Mouse (Mus musculus) neural tube, embryonic 12.5 days (tissue): Measurements from ENCODE around the gene Rras2. TPM values are rescaled to one million over a fixed set of nuclear protein-coding genes. Genes with fewer than 3 reads are reported as not detected.

Source experiments
- ATAC-seq: fragments of 200-750 bp; cut with Nextera tagmentation; 2 replicates; pipeline ENCODE4 v1.8.0; 2017; ENCODE audit warnings: low read depth, mild to moderate bottlenecking, moderate TSS enrichment, moderate library complexity; ENCODE audit not compliant: low FRiP score
- H3K27ac ChIP-seq: fragments of 300-500 bp; sonication (generic); 2 replicates; pipeline ENCODE4 v1.5.1; 2016
- H3K27me3 ChIP-seq: fragments of 300-500 bp; sonication (generic); replicated peaks from 2 replicates; pipeline ENCODE4 v1.6.1; 2016; ENCODE audit warnings: mild to moderate bottlenecking
- H3K36me3 ChIP-seq: fragments of 300-500 bp; sonication (generic); 2 replicates; pipeline ENCODE4 v1.6.1; 2016; ENCODE audit warnings: mild to moderate bottlenecking
- H3K4me1 ChIP-seq: fragments of 300-500 bp; sonication (generic); 2 replicates; pipeline ENCODE4 v1.6.1; 2016
- H3K4me2 ChIP-seq: fragments of 300-500 bp; sonication (generic); replicated peaks from 2 replicates; pipeline ENCODE4 v1.6.1; 2016; ENCODE audit warnings: mild to moderate bottlenecking
- H3K4me3 ChIP-seq: fragments of 300-500 bp; sonication (generic); 2 replicates; pipeline ENCODE4 v1.5.1; 2016
- H3K9ac ChIP-seq: fragments of 300-500 bp; sonication (generic); 2 replicates; pipeline ENCODE4 v1.6.1; 2016; ENCODE audit warnings: mild to moderate bottlenecking
- H3K9me3 ChIP-seq: fragments of 300-500 bp; sonication (generic); 2 replicates; pipeline ENCODE4 v1.6.1; 2016; ENCODE audit warnings: mild to moderate bottlenecking
- WGBS: fragments of 180-500 bp; shearing (Covaris S2); methylation state at CpG from one replicate; pipeline ENCODE4 v1.1.7; 2016; 5-methylcytosine and 5-hydroxymethylcytosine counted together
- polyA plus RNA-seq: library from polyadenylated mRNA; unstranded; fragments of >200 nt; fragmentation: Nextera tagmentation; extraction: Ambion mirVana; gene quantifications from 2 replicates; pipeline ENCODE4 v1.2.1, GENCODE M21; 2016

The Rras2 gene
- polyA plus RNA-seq, 1 experiment from 2014 or later, result 20.7 TPM

DNA sequence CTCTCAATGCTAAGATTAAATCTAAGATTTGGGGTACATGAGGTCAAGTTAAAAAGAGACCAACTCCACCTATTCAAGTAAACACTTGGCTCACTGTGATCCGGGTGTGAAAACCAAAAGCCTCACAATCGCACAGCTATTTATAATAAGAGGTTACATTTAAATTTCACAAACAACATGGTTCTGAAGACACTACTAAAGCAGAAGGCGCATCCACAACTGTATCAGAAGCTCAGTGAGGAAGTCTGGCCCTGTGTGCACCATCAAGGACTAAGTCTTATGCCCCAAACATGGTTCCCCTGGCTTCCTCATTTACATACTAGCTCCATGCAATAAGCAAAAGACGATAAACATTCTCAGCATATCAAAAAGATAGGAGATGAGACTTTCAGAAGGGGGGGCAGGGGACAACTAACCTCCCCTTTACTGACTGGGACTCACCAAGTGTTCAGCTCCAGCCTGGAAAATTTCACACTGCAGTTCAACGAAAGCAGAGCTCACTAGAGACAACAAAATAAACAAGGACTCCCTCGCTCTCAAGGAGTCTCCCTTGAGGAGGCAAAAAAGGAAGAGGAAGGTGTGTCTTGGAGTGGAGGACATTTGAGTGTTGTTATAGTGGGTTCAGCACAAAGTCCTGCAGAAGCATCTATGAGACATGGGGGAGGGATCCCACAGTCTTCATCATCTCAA, 31.4 kb downstream of the Rras2 start:
- WGBS, result 80% methylated on average over 6 of the region's 6 CpGs
- Histone ChIP-seq H3K27me3 (no peaks in the 10 kb centered on the region; the same call in 1 of the 2 replicates), H3K4me3 (no peak overlapping the region), H3K36me3 (no peaks in the 10 kb centered on the region), H3K4me1 (peaks cover 15% of the 10 kb centered on the region; the same call in 1 of the 2 replicates), H3K9me3 (no peaks in the 10 kb centered on the region), H3K9ac (no peak overlapping the region), H3K27ac (no peak overlapping the region), H3K4me2 (no peak overlapping the region)
- ATAC-seq, result no peak

DNA sequence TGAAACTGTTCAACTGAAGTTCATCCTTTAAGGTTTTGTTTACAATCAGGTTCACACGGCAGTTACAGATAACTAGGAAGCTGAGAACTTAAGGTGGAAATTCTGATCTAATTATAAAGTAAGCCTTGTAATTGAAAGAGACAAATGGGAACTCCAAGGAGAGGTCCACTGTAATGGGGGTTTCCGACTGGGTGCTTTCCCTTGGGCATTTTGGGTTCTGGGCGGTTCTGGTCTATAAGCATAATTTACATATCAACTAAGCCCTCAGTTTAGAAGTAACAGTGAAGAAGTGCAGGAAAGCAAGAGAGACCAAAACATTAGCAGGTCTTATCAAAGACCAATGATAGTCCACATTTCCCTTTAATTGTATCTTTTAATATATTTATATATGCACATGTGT, 33.8 kb downstream of the Rras2 start:
- Histone ChIP-seq H3K4me1 (peaks cover 15% of the 10 kb centered on the region; the same call in 1 of the 2 replicates), H3K9ac (no peak overlapping the region), H3K9me3 (no peaks in the 10 kb centered on the region), H3K4me3 (no peak overlapping the region), H3K27me3 (no peaks in the 10 kb centered on the region), H3K4me2 (no peak overlapping the region), H3K36me3 (no peaks in the 10 kb centered on the region), H3K27ac (no peak overlapping the region)
- 73% methylated on average over 3 of the region's 3 CpGs for WGBS
- no peak for ATAC-seq

DNA sequence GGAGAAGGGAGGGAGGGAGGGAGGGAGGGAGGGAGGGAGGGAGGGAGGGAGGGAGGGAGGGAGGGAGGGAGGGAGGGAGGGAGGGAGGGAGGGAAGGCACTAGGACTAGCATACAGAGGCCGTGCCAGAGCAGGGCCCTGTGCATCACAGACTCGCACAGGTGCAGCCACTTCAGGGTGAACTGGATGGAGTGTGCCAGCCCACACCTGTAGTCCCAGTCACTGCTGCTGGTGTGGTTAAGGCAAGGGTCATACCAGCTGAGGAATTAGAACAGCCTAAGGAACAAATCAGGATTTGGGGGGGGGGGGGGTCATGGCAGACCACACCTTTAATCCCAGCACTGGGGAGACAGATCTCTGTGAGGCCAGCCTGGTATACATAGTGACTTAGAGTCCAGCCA, 34.5 kb downstream of the Rras2 start:
- no peak for ATAC-seq
- H3K4me1 ChIP-seq, result peaks cover 11% of the 10 kb centered on the region; the same call in 1 of the 2 replicates
- H3K9ac ChIP-seq, result no peak overlapping the region
- no peaks in the 10 kb centered on the region for H3K27me3 ChIP-seq
- no peaks in the 10 kb centered on the region for H3K9me3 ChIP-seq
- H3K4me3 ChIP-seq, result no peak overlapping the region
- H3K4me2 ChIP-seq, result no peak overlapping the region
- WGBS, result 91% methylated on average over 2 of the region's 2 CpGs
- no peaks in the 10 kb centered on the region for H3K36me3 ChIP-seq
- H3K27ac ChIP-seq, result no peak overlapping the region

DNA sequence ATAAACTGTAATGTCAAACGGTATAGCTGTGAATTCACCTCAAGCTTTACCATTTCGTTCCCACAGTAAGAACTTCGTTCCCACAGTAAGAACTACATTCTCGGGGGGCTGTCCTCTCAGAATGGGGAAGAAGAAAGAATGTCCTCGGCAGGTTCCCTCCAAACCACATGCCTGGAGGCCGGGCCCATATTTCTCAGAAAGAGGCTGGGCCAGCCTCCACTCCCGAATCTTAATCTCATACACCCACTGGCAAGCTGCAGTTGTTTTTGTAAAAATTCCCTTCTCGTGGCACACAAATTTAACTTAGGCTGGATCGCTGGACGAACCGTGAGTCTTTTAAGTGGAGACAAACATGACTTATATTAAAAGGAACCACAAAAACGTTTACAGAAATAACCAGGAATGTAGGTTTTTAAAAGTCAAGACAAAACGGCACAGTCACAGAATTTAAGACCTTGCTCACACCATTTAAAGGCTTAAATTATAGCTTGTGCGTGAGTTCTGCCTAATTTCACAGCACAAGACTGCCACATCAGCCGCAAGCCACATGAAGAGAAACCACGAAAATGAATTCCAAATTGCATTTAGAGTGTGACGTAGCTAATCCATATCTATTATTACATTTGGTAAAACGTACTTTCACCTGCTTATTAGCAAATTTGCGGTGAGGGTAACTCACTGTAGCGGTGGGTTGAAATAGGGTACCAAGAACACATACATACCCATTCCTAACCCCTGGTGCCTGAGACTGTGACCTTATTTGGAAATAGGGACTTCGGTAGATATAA, 35.8 kb downstream of the Rras2 start:
- WGBS, result 88% methylated on average over 21 of the region's 21 CpGs

DNA sequence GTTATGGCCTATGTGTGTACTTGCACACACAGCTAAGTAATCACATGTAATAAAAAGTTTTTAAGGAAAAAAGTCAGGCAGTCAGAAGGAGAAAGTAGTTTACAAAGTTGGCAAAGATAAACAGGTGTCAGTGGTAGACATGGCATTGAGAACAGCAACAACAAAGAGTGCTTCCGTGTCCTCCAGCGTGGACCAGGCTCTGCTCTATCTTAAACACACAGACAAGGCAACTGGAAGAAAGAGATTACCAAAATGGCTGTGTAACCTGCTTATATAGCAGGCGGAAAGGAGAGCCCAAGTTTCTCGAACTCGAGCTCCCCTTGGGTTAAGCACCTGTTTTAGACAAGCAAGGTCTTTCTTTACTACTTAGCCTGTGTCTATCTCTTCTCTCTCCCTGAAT, 37.3 kb downstream of the Rras2 start:
- WGBS, result 93% methylated on average over 5 of the region's 5 CpGs
- Histone ChIP-seq H3K9me3 (no peaks in the 10 kb centered on the region), H3K4me1 (no peaks in the 10 kb centered on the region), H3K36me3 (no peaks in the 10 kb centered on the region), H3K27me3 (no peaks in the 10 kb centered on the region), H3K9ac (no peak overlapping the region), H3K4me2 (no peak overlapping the region), H3K27ac (no peak overlapping the region), H3K4me3 (no peak overlapping the region)
- ATAC-seq, result no peak

More for the DNA sequence above, 35.8 kb downstream of the Rras2 start:
- no peak for ATAC-seq
- H3K36me3 ChIP-seq, result no peaks in the 10 kb centered on the region
- H3K4me1 ChIP-seq, result 0 out of 2 replicates have a peak, but pooled peaks cover 3% of the 10 kb centered on the region
- no peak overlapping the region for H3K4me2 ChIP-seq
- no peaks in the 10 kb centered on the region for H3K9me3 ChIP-seq
- no peaks in the 10 kb centered on the region for H3K27me3 ChIP-seq
- H3K27ac ChIP-seq, result no peak overlapping the region
- no peak overlapping the region for H3K4me3 ChIP-seq
- no peak overlapping the region for H3K9ac ChIP-seq

DNA sequence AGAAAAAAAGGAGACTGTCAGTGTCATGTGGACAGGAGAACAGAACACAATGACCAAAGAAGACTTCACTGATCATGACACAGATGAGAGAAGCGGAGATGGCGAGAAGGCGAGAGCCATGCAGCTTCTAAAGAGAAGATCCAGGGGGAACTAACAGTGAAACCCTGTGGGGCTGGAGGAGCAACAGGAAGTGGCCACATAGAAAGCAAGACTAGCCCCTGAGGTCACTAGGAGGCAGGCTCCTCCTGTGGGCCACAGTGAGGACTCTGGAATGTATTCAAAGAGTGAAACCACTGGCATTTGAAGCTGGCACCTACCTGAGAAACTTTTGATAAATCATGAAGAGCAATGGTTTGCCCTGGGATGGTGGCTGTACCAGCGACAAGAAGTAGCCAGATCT, 38.2 kb downstream of the Rras2 start:
- 90% methylated on average over 4 of the region's 4 CpGs for WGBS
- no peaks in the 10 kb centered on the region for H3K4me1 ChIP-seq
- H3K4me3 ChIP-seq, result no peak overlapping the region
- no peak for ATAC-seq
- no peak overlapping the region for H3K4me2 ChIP-seq
- no peaks in the 10 kb centered on the region for H3K9me3 ChIP-seq
- no peak overlapping the region for H3K9ac ChIP-seq
- H3K27me3 ChIP-seq, result no peaks in the 10 kb centered on the region
- no peaks in the 10 kb centered on the region for H3K36me3 ChIP-seq
- no peak overlapping the region for H3K27ac ChIP-seq

DNA sequence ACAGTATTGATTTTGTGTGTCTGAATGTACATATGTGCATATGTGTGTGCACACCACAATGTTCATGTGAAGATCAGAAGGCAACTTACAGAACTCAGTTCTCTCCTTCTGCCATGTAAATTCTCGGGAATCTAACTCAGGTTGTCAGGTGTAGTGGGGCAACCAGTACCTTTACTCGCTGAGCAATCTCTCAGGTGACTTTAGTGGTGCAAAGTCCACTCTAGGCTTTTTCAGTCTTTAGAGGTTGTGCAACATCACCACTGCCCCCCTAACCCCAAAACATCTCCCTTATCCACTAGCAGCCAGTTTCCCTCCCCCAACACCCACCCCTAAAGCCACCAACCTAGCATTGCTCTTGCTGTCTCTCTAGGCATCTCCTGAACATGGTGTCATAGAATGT, 43.0 kb downstream of the Rras2 start:
- Histone ChIP-seq H3K4me1 (peaks cover 10% of the 10 kb centered on the region; the same call in 1 of the 2 replicates), H3K9ac (no peak overlapping the region), H3K36me3 (no peaks in the 10 kb centered on the region), H3K4me3 (no peak overlapping the region), H3K27ac (no peak overlapping the region), H3K9me3 (no peaks in the 10 kb centered on the region), H3K27me3 (no peaks in the 10 kb centered on the region), H3K4me2 (no peak overlapping the region)
- whole genome bisulfite sequencing, result 87% methylated on average over 2 of the region's 2 CpGs
- no peak for ATAC-seq

DNA sequence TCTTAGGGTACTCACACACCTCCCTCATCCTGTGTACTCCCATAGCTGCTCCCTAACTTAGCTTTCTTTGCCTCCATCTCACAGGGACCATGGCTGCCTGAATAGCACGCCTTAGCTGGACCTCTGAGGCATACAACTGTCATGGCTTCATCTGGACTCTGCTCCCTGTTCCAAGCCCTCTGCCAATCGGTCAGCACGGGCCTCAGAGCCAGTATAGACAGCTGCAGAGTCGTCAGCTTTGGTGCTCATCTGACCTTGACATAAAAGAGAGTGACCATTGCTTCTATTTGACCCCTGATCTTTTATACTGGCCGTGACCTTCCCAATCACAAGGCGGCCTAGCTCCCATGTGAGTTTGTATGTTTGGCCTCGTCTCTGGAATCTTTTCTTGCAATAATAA, 43.4 kb downstream of the Rras2 start:
- no peak overlapping the region for H3K4me3 ChIP-seq
- no peaks in the 10 kb centered on the region for H3K9me3 ChIP-seq
- no peak overlapping the region for H3K4me2 ChIP-seq
- no peak overlapping the region for H3K27ac ChIP-seq
- H3K9ac ChIP-seq, result no peak overlapping the region
- no peaks in the 10 kb centered on the region for H3K27me3 ChIP-seq
- H3K4me1 ChIP-seq, result peaks cover 10% of the 10 kb centered on the region; the same call in 1 of the 2 replicates
- WGBS, result 48% methylated on average over 7 of the region's 7 CpGs
- no peaks in the 10 kb centered on the region for H3K36me3 ChIP-seq
- no peak for ATAC-seq

DNA sequence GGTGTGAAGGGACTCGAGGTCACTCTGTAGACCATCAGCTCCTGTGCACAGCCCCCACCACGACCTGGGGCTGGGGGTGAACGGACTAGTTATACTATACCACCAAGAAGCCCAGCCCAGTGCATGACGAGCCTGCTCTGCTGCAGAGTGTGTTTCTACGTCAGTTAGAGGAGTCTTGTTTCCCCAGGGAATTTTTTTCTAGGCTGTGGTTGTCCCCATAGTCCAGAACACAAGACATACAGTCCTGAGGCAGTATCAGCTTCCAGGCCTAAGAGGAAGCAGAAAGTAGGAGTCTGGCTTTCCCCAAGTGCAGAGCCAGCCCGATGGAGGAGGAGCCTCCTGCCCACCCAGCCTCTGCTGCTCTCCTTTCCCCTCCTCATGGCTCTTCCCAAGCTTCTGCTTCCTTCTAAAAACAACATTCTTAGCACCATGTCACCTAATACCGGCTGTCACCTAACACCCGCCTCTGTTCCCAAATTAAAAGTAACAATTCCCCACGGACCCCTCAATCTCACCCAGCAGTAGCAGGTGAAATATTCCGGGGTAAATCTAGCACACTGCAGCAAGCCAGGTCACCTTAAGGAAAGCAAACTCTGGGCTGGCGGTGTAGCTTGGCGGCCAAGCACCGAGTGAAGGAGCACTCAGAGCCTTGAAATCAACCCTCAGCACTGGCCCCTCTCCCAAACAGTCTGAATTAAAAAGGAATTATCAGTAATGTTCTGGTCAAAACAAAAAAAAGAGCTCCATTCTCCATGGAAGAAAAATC, 45.5 kb downstream of the Rras2 start:
- H3K9ac ChIP-seq, result no peak overlapping the region
- H3K27ac ChIP-seq, result no peak overlapping the region
- no peaks in the 10 kb centered on the region for H3K36me3 ChIP-seq
- peaks cover 10% of the 10 kb centered on the region; the same call in 1 of the 2 replicates for H3K4me1 ChIP-seq
- 0 out of 2 replicates have a peak overlapping the region, but pooled peaks have one; percentile 7 for H3K4me2 ChIP-seq
- WGBS, result 40% methylated on average over 13 of the region's 13 CpGs
- H3K27me3 ChIP-seq, result no peaks in the 10 kb centered on the region
- H3K4me3 ChIP-seq, result no peak overlapping the region
- peak; percentile 58; the same call in 1 of the 2 replicates for ATAC-seq
- H3K9me3 ChIP-seq, result no peaks in the 10 kb centered on the region

DNA sequence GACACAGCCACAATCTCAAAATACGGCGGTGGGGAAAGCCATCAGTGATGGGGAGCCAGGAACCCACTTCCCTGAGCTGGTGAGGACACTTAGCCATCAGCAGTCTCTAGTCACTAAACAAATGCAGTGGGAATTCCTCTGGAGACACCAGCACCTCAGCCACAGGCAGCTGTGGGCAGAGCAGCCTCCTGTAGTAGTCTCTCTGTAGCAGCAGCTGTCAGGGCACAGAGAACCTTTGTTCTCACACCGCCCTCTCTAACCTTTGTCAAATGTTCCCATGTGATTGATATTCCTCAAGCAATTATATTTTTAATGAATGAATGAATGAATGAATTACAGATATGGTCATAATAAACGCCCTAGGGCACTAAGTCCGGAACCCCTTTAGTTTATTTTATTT, 46.2 kb downstream of the Rras2 start:
- H3K27ac ChIP-seq, result no peak overlapping the region
- WGBS, result 76% methylated on average over 5 of the region's 5 CpGs

DNA sequence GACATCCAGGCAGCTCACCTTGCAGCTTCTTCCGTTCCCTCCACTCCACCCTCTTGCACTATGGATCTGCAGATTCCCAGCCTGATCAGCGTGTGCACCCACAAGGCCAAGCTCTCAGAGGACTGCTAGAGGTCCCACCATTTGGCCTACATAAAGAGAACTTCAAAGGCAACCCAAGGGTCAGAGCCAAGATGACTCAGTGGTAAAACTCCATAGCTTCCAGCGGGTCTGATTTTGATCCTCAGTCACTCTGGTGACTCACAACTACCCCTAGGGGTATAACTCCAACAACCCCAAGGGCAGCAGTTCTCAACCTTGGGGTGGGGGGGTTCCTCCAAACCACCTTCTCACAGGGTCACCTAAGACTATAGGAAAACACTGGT, 47.1 kb downstream of the Rras2 start:
- ATAC-seq, result no peak

More for the DNA sequence above, 46.2 kb downstream of the Rras2 start:
- Histone ChIP-seq H3K4me2 (no peak overlapping the region), H3K36me3 (no peaks in the 10 kb centered on the region), H3K4me3 (no peak overlapping the region), H3K27me3 (no peaks in the 10 kb centered on the region), H3K9ac (no peak overlapping the region), H3K4me1 (peaks cover 13% of the 10 kb centered on the region), H3K9me3 (no peaks in the 10 kb centered on the region)
- 0 out of 2 replicates have a peak, but pooled peaks have one; percentile 39 for ATAC-seq

More for the DNA sequence above, 47.1 kb downstream of the Rras2 start:
- Histone ChIP-seq H3K9ac (no peak overlapping the region), H3K4me1 (peaks cover 15% of the 10 kb centered on the region), H3K36me3 (no peaks in the 10 kb centered on the region), H3K27ac (no peak overlapping the region), H3K4me3 (no peak overlapping the region), H3K27me3 (no peaks in the 10 kb centered on the region), H3K4me2 (no peak overlapping the region), H3K9me3 (no peaks in the 10 kb centered on the region)
- WGBS, result 80% methylated on average over 3 of the region's 3 CpGs
